Mouse (Mus musculus): ENCODE results near the gene Mapk7.
A peak's percentile ranks its signal among the peaks of the same experiment; 100 is the strongest.

Mapk7 gene

GRCm38 (mm10) chr11:61494129-61494997 lies at the start of gene Mapk7:
Gene Mapk7, minus strand, starts transcription at chr11:61494406.
- DNase-seq (ENCODE audit: low spot score), result peak; percentile 97

- no peak for DNase-seq (ENCODE audit: low spot score)
Measured at GRCm38 (mm10) chr11:61541106-61541505, 46.9 kb upstream of the Mapk7 start.

- no peak for DNase-seq (ENCODE audit: low spot score)
Measured at GRCm38 (mm10) chr11:61540642-61541041, 46.4 kb upstream of the Mapk7 start.

GRCm38 (mm10) chr11:61537362-61537761 lies 43.2 kb upstream of the Mapk7 start:
- no peak for DNase-seq (ENCODE audit: low spot score)

- DNase-seq (ENCODE audit: low spot score), result no peak
Measured at GRCm38 (mm10) chr11:61536952-61537351, 42.7 kb upstream of the Mapk7 start.

- DNase-seq (ENCODE audit: low spot score), result no peak
Measured at GRCm38 (mm10) chr11:61535530-61535929, 41.3 kb upstream of the Mapk7 start.

GRCm38 (mm10) chr11:61533571-61533970 lies 39.4 kb upstream of the Mapk7 start:
- DNase-seq (ENCODE audit: low spot score), result peak; percentile 32

- no peak for DNase-seq (ENCODE audit: low spot score)
Measured at GRCm38 (mm10) chr11:61532820-61533219, 38.6 kb upstream of the Mapk7 start.

GRCm38 (mm10) chr11:61529268-61529713 lies 35.1 kb upstream of the Mapk7 start:
- DNase-seq (ENCODE audit: low spot score), result peak; percentile 16

GRCm38 (mm10) chr11:61526872-61527271 lies 32.7 kb upstream of the Mapk7 start:
- no peak for DNase-seq (ENCODE audit: low spot score)

GRCm38 (mm10) chr11:61519484-61520107 lies 25.4 kb upstream of the Mapk7 start:
- no peak for DNase-seq (ENCODE audit: low spot score)

GRCm38 (mm10) chr11:61518871-61519270 lies 24.7 kb upstream of the Mapk7 start:
- DNase-seq (ENCODE audit: low spot score), result no peak

GRCm38 (mm10) chr11:61517971-61518370 lies 23.8 kb upstream of the Mapk7 start:
- no peak for DNase-seq (ENCODE audit: low spot score)

- DNase-seq (ENCODE audit: low spot score), result peak; percentile 68
Measured at GRCm38 (mm10) chr11:61514953-61515352, 20.7 kb upstream of the Mapk7 start.

- peak; percentile 98 for DNase-seq (ENCODE audit: low spot score)
Measured at GRCm38 (mm10) chr11:61504713-61505257, 10.6 kb upstream of the Mapk7 start, which contains the start of gene B9d1. Gene B9d1, plus strand, starts transcription at chr11:61505144.

- no peak for DNase-seq (ENCODE audit: low spot score)
Measured at GRCm38 (mm10) chr11:61503933-61504332, 9.7 kb upstream of the Mapk7 start.

- DNase-seq (ENCODE audit: low spot score), result no peak
Measured at GRCm38 (mm10) chr11:61498736-61499504, 4.7 kb upstream of the Mapk7 start.

GRCm38 (mm10) chr11:61497490-61497889 lies 3.3 kb upstream of the Mapk7 start:
- no peak for DNase-seq (ENCODE audit: low spot score)

- DNase-seq (ENCODE audit: low spot score), result no peak
Measured at GRCm38 (mm10) chr11:61495528-61495927, 1.3 kb upstream of the Mapk7 start.

GRCm38 (mm10) chr11:61493525-61494128 lies 579 bp downstream of the Mapk7 start:
- peak; percentile 36 for DNase-seq (ENCODE audit: low spot score)

- DNase-seq (ENCODE audit: low spot score), result no peak
Measured at GRCm38 (mm10) chr11:61492749-61493401, 1.3 kb downstream of the Mapk7 start.
